Mouse (Mus musculus) lung, adult 2 months (tissue): ENCODE data around the gene 1110008L16Rik.

Source experiments
- CTCF ChIP-seq: fragments of 200-500 bp; IDR thresholded peaks from 2 replicates; pipeline ENCODE4 v1.5.1; 2011; ENCODE audit warnings: mild to moderate bottlenecking, low read length, control low read depth; ENCODE audit not compliant: insufficient read depth
- POLR2A ChIP-seq: fragments of 200-500 bp; IDR thresholded peaks from 2 replicates; pipeline ENCODE4 v1.6.1; 2011; ENCODE audit warnings: low read depth, mild to moderate bottlenecking, control low read depth, low read length, borderline replicate concordance; ENCODE audit errors: extremely low read depth

DNA sequence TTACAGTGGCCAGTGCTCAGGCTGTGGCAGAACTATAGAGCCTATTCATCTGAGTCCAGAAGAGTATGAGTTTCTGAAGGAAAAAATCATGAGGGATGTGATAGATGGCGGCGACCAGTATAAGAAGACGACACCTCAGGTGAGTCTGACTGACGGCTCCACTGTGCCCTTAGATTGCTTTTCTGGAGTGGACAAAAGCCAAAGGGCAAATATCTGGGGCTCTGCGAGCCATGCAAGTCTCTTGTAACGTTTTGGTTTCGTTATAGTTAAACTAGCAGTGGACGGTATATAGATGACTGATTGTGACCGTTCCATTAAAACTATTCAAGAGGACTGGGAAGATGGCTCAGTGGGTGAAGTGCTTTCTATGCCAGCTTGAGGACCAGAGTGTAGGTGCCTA is 9.4 kb downstream of the 1110008L16Rik start:
- TF ChIP-seq CTCF = no peak
- no peak for TF ChIP-seq POLR2A
